20 mouse cellular contexts compared by ENCODE assay signal in the genomic region with DNA sequence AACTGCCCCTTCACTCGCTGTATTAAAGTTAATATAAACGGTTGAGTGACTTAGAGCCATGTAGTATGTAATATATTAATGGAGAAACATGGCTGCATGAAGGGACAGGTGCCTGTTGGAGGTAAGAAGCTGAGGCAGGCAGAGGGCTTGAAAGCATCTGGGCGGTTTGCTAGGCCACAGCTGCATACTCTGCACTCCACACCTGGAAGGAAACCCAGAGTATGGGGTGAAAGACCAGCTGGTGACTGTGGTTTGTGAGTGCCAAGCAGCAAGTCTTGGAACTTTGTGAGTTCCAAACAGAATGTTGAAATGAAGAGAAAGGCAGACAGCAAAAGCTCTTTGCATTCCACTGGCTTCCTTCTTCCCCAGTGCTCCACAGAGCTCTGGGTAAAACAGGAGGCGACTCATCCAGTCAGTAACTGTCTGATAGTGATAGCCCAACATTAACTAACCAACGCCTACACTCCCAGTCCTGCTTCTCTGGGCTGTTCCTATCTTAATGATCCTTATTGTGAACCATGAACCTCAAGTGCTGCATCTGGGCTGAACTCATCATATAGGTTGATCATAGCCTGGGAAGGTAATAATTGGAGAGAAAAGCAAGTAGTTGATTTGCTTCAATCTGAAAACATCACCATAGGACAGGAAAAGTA. TPM values are rescaled to one million over a fixed set of nuclear protein-coding genes. Genes with fewer than 3 reads are reported as not detected.
DNase-seq lines count a peak whose midpoint lies in the region; ATAC-seq and TF ChIP-seq lines count a peak whose summit lies in the region.
"Had no signal": no experiment of that assay in that cellular context is flagged by ENCODE, and none has a peak within 500 bp of the region (broad histone marks: within the 10 kb centered on the region; RNA-seq: fewer than 3 reads in every experiment).

No protein-coding gene starts in this region.

- H3K9me3 ChIP-seq in liver, embryonic 14.5 days (ENCODE audit: control insufficient read depth, low read length), result no peaks in the 10 kb centered on the region
- H3K9me3 ChIP-seq: G1E; heart, embryonic 10.5 days; limb, embryonic 13.5 days; midbrain, embryonic 10.5 days; neural tube, embryonic 15.5 days had no signal

- TF ChIP-seq POLR2A in kidney, adult 2 months (IDR thresholded peaks at IDR 0.05; ENCODE audit: low read depth, low read length), result no peak

- WGBS in kidney, adult 2 months, result 60% methylated on average over 5 of the region's 5 CpGs
- WGBS in liver, embryonic 14.5 days (ENCODE audit: insufficient replicate concordance), result 49% methylated on average over 5 of the region's 5 CpGs

- peak overlapping the region; percentile 32 for H3K4me2 ChIP-seq in liver, embryonic 14.5 days (ENCODE audit: low read depth)
- H3K4me2 ChIP-seq: limb, embryonic 13.5 days; neural tube, embryonic 15.5 days had no signal

- ATAC-seq in liver, embryonic 14.5 days (ENCODE audit: insufficient read depth), result peak; percentile 93
- ATAC-seq: hindbrain, embryonic 16.5 days; lung, postnatal 0 days had no signal

- H3K4me3 ChIP-seq in kidney, adult 2 months (ENCODE audit: insufficient read depth, low read depth, low read length), result no peak overlapping the region
- H3K4me3 ChIP-seq in liver, embryonic 14.5 days (ENCODE audit: insufficient read depth in 1 of 2, low read depth in 2 of 2, low read length in 2 of 2), result no peak overlapping the region
- H3K4me3 ChIP-seq: heart, embryonic 10.5 days; limb, embryonic 13.5 days; midbrain, embryonic 10.5 days; neural tube, embryonic 15.5 days had no signal

- TF ChIP-seq CTCF in kidney, adult 2 months (conservative IDR thresholded peaks at IDR 0.05; ENCODE audit: insufficient read depth, insufficient read length, low read depth, low read length), result no peak
- TF ChIP-seq CTCF in liver, embryonic 14.5 days (IDR thresholded peaks at IDR 0.05; ENCODE audit: low read depth), result no peak

- DNase-seq in kidney, adult 2 months, result peak; percentile 30
- no peak for DNase-seq in kidney, adult 9 months
- DNase-seq in A20 (ENCODE audit: low read depth, low spot score), result peak; percentile 36
- DNase-seq in liver, embryonic 14.5 days (ENCODE audit: low read depth in 3 of 3, low spot score in 3 of 3), result peak in 2 of 3 experiments; percentile 49 to 56
- peak; percentile 83 for DNase-seq in thymus, postnatal 14 days
- DNase-seq in cerebellum, postnatal 36 days, result no peak
- no peak for DNase-seq in layer of hippocampus, adult 18-20 months (ENCODE audit: low spot score in 2 of 2)
- DNase-seq in adrenal gland, adult 8-10 months, result no peak
- DNase-seq: adrenal gland, postnatal 36 days; cerebellum, postnatal 10 days; gastrocnemius, postnatal 14 days; heart, postnatal 36 days; kidney, adult 11 months had no signal

- peak; percentile 52 for TF ChIP-seq EP300 in liver, embryonic 14.5 days (IDR thresholded peaks at IDR 0.05; ENCODE audit: low read depth)

- H3K4me1 ChIP-seq in kidney, adult 2 months (ENCODE audit: control insufficient read depth, insufficient read depth, low read length), result peaks cover 11% of the 10 kb centered on the region; the same call in 1 of the 2 replicates
- peaks cover 5 to 17% of the 10 kb centered on the region in 2 experiments for H3K4me1 ChIP-seq in liver, embryonic 14.5 days (replicated peaks; ENCODE audit: control insufficient read depth in 2 of 2, insufficient read depth in 2 of 2, low read length in 1 of 2)

- no peaks in the 10 kb centered on the region for H3K27me3 ChIP-seq in kidney, adult 2 months (replicated peaks; ENCODE audit: control insufficient read depth, insufficient read depth, low read length)
- H3K27me3 ChIP-seq in liver, embryonic 14.5 days (ENCODE audit: control insufficient read depth, insufficient read depth, low read length), result no peaks in the 10 kb centered on the region
- H3K27me3 ChIP-seq: limb, embryonic 13.5 days; neural tube, embryonic 15.5 days had no signal

- peak overlapping the region; percentile 90 for H3K27ac ChIP-seq in kidney, adult 2 months (ENCODE audit: insufficient read depth, low read depth, low read length)
- H3K27ac ChIP-seq in liver, embryonic 14.5 days, result peak overlapping the region; percentile 57
- H3K27ac ChIP-seq: heart, embryonic 10.5 days; limb, embryonic 13.5 days; midbrain, embryonic 10.5 days; neural tube, embryonic 15.5 days had no signal

- peak overlapping the region; percentile 5; the same call in 1 of the 2 replicates for H3K9ac ChIP-seq in liver, embryonic 14.5 days (replicated peaks)
- H3K9ac ChIP-seq: limb, embryonic 13.5 days; neural tube, embryonic 15.5 days had no signal

- no peaks in the 10 kb centered on the region for H3K36me3 ChIP-seq in kidney, adult 2 months (ENCODE audit: control insufficient read depth, insufficient read depth, low read length)
- H3K36me3 ChIP-seq in liver, embryonic 14.5 days (replicated peaks; ENCODE audit: control insufficient read depth, insufficient read depth, low read depth), result no peaks in the 10 kb centered on the region
- H3K36me3 ChIP-seq: G1E; heart, embryonic 10.5 days; limb, embryonic 13.5 days; midbrain, embryonic 10.5 days; neural tube, embryonic 15.5 days had no signal

RNA-seq across cellular contexts. Expression of gene Itpr1, which starts 5.9 kb away (rescaled TPM):
- 68.2 and 74.5 TPM in 2 replicates for polyA plus RNA-seq in kidney, adult 2 months (2012; rRNA removed)
- polyA plus RNA-seq in liver, embryonic 14.5 days (2012; rRNA removed), result 1.4 and 3.1 TPM in 2 replicates
- 1.6 and 2.3 TPM in 2 replicates for polyA plus RNA-seq in liver, embryonic 14.5 days (2014; fragmentation: Nextera tagmentation; extraction: Ambion mirVana)
- total RNA-seq in layer of hippocampus, adult 18-20 months (2021), result 100 to 1,000 TPM; 338 to 347 TPM
- total RNA-seq in adrenal gland, adult 8-10 months (2022), result 100 to 1,000 TPM; 131 to 220 (median 161) TPM

RNA-seq across cellular contexts. Expression of gene Sumf1, which starts 21.7 kb away (rescaled TPM):
- polyA plus RNA-seq in kidney, adult 2 months (2012; rRNA removed), result 37.6 and 46.0 TPM in 2 replicates
- 3.8 and 5.4 TPM in 2 replicates for polyA plus RNA-seq in liver, embryonic 14.5 days (2012; rRNA removed)
- polyA plus RNA-seq in liver, embryonic 14.5 days (2014; fragmentation: Nextera tagmentation; extraction: Ambion mirVana), result 8.2 and 8.6 TPM in 2 replicates
- 10 to 100 TPM; 22.3 to 24.2 TPM for total RNA-seq in layer of hippocampus, adult 18-20 months (2021)
- 10 to 100 TPM; 50.4 to 58.0 (median 51.8) TPM for total RNA-seq in adrenal gland, adult 8-10 months (2022)

Comparison
In these comparisons a context has a peak if more than half of its experiments do, and no peak if none do; other contexts are left out.
1. DNase-seq: peak in kidney, adult 2 months (single experiment), A20 (single experiment), liver, embryonic 14.5 days (2 of 3) and thymus, postnatal 14 days (single experiment); none in kidney, adult 9 months (single experiment), cerebellum, postnatal 36 days (0 of 2), layer of hippocampus, adult 18-20 months (0 of 2) and adrenal gland, adult 8-10 months (single experiment).